Mouse (Mus musculus): ENCODE measurements at regions not wholly inside any gene's neighbourhood (a gene's known extent, or its start where the extent isn't known, plus 50 kb on each side); places are given as distances from the start of the nearest gene placed in this dataset.

DNA sequence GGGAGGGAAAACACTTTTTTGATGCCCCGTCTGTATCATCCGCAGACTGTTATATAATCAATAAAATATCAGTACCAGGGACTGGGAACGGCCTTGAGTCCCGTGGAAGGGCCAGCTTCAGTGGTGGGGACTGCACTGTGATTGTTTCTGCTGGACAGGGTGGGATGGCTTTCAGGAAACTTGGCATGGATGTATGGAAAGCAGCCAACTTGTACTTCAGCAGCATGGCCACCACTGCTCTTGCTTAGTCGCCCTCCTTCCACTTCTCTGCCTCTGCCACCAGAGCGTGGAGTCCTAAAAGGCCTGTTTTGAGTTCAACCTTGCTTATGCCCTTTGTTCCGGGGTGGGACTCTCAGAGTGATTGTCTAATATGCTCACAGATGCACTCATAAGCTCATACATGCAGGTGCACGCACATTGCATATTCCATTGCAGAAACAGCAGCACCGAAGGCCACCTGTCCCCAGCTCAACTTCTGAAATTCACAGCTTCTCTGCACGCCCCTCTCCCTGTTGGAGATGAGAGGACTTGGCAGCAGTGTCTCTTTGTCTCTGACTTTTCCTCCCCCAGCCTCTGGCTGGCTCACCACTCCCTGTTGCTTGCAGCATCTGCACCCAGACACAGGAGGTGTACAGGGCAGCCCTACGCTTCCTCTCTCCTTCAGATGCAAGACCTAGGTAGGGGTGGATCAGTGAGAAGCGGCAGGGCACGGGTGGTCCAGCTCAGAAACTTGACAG, 91.0 kb upstream of the Grik3 start:
- Histone ChIP-seq H3K4me1 (ENCODE audit: control insufficient read depth, insufficient read depth, low read length) (no peaks in the 10 kb centered on the region), H3K36me3 (ENCODE audit: control insufficient read depth, insufficient read depth, low read length) (no peaks in the 10 kb centered on the region), H3K9ac (ENCODE audit: low read depth, low read length) (no peak overlapping the region), H3K27me3 (ENCODE audit: control insufficient read depth, insufficient read depth, low read length) (no peaks in the 10 kb centered on the region), H3K27ac (replicated peaks; ENCODE audit: insufficient read depth, low read depth, low read length) (no peak overlapping the region), H3K4me3 (ENCODE audit: insufficient read depth, low read depth, low read length) (no peak overlapping the region), H3K79me2 (ENCODE audit: control insufficient read depth, insufficient read depth, low read length) (no peaks in the 10 kb centered on the region)
- 69% methylated on average over 13 of the region's 13 CpGs for WGBS
- no peak for DNase-seq (ENCODE audit: extremely low read depth, low read depth, low spot score)
- TF ChIP-seq CTCF (IDR thresholded peaks at IDR 0.05; ENCODE audit: low read depth, low read length) = no peak
- TF ChIP-seq POLR2A (IDR thresholded peaks at IDR 0.05; ENCODE audit: extremely low read depth, insufficient read depth, low read length) = no peak

- Histone ChIP-seq H3K79me2 (ENCODE audit: control insufficient read depth, insufficient read depth, low read length) (no peaks in the 10 kb centered on the region), H3K9ac (ENCODE audit: low read depth, low read length) (no peak overlapping the region), H3K36me3 (ENCODE audit: control insufficient read depth, insufficient read depth, low read length) (no peaks in the 10 kb centered on the region), H3K27me3 (ENCODE audit: control insufficient read depth, insufficient read depth, low read length) (no peaks in the 10 kb centered on the region), H3K4me1 (ENCODE audit: control insufficient read depth, insufficient read depth, low read length) (no peaks in the 10 kb centered on the region), H3K4me3 (ENCODE audit: insufficient read depth, low read depth, low read length) (no peak overlapping the region), H3K27ac (replicated peaks; ENCODE audit: insufficient read depth, low read depth, low read length) (no peak overlapping the region)
- 60% methylated on average over 12 of the region's 12 CpGs for WGBS
- DNase-seq (ENCODE audit: extremely low read depth, low read depth, low spot score) = no peak
- TF ChIP-seq POLR2A (IDR thresholded peaks at IDR 0.05; ENCODE audit: extremely low read depth, insufficient read depth, low read length) (no peak), CTCF (IDR thresholded peaks at IDR 0.05; ENCODE audit: low read depth, low read length) (no peak)
These were observed 93.5 kb upstream of the Grik3 start for GRCm38 (mm10) chr4:125397007-125397461.

- 65% methylated on average over 6 of the region's 6 CpGs for WGBS
- Histone ChIP-seq H3K27me3 (ENCODE audit: control insufficient read depth, insufficient read depth, low read length) (no peaks in the 10 kb centered on the region), H3K79me2 (ENCODE audit: control insufficient read depth, insufficient read depth, low read length) (no peaks in the 10 kb centered on the region), H3K4me1 (ENCODE audit: control insufficient read depth, insufficient read depth, low read length) (no peaks in the 10 kb centered on the region), H3K27ac (replicated peaks; ENCODE audit: insufficient read depth, low read depth, low read length) (no peak overlapping the region), H3K4me3 (ENCODE audit: insufficient read depth, low read depth, low read length) (no peak overlapping the region), H3K36me3 (ENCODE audit: control insufficient read depth, insufficient read depth, low read length) (no peaks in the 10 kb centered on the region), H3K9ac (ENCODE audit: low read depth, low read length) (no peak overlapping the region)
- TF ChIP-seq POLR2A (IDR thresholded peaks at IDR 0.05; ENCODE audit: extremely low read depth, insufficient read depth, low read length) (no peak), CTCF (IDR thresholded peaks at IDR 0.05; ENCODE audit: low read depth, low read length) (no peak)
- no peak for DNase-seq (ENCODE audit: extremely low read depth, low read depth, low spot score)
These were observed 99.2 kb upstream of the Grik3 start for GRCm38 (mm10) chr4:125391269-125391668.

DNA sequence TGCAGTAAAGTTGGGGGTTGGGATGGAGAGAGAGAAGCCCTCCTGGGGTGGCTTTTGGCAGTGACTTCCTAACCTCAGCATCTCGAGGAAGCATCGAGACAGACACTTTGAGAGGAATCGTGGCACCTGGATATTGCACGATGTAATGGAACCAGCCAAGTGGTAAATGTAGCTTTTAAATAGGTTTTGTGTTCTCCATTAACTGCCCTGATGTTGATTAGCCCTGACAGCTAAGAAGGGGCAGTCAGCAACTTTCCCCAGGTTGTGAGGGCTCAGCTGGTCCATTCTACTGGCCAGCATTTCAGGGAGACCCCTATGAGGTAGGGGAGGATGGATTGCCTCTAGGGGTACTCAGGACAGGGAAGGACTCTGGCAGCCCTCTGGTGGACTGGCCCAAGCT, 104.7 kb upstream of the Grik3 start:
- Histone ChIP-seq H3K36me3 (ENCODE audit: control insufficient read depth, insufficient read depth, low read length) (no peaks in the 10 kb centered on the region), H3K27me3 (ENCODE audit: control insufficient read depth, insufficient read depth, low read length) (no peaks in the 10 kb centered on the region), H3K9ac (ENCODE audit: low read depth, low read length) (no peak overlapping the region), H3K4me3 (ENCODE audit: insufficient read depth, low read depth, low read length) (no peak overlapping the region), H3K4me1 (ENCODE audit: control insufficient read depth, insufficient read depth, low read length) (no peaks in the 10 kb centered on the region), H3K27ac (replicated peaks; ENCODE audit: insufficient read depth, low read depth, low read length) (no peak overlapping the region), H3K79me2 (ENCODE audit: control insufficient read depth, insufficient read depth, low read length) (no peaks in the 10 kb centered on the region)
- TF ChIP-seq CTCF (IDR thresholded peaks at IDR 0.05; ENCODE audit: low read depth, low read length) = no peak
- TF ChIP-seq POLR2A (IDR thresholded peaks at IDR 0.05; ENCODE audit: extremely low read depth, insufficient read depth, low read length) = no peak
- 72% methylated on average over 4 of the region's 4 CpGs for WGBS
- no peak for DNase-seq (ENCODE audit: extremely low read depth, low read depth, low spot score)

DNA sequence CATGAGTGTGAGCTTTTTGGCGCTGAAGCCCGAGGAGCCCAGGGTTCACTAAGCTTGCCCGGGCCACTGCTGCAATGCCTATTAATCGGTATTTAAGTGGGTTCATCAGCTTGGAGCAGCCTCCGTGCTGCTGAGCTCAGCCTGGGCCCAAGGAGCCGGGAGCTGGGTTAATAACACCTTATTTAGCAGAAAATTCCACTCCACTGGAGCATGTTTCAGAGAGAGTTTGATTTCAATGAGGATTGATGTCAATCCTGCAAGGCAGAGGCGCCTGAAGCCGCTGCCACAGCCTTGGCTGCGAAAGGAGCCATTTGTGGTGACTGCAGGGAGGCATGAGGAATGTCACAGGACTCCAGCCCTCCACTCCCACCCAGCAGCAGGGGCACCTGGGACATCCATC, 126.5 kb upstream of the Grik3 start:
- 72% methylated on average over 9 of the region's 9 CpGs for WGBS
- no peaks in the 10 kb centered on the region for H3K79me2 ChIP-seq (ENCODE audit: control insufficient read depth, insufficient read depth, low read length)
- H3K27me3 ChIP-seq (ENCODE audit: control insufficient read depth, insufficient read depth, low read length) = no peaks in the 10 kb centered on the region
- H3K4me3 ChIP-seq (ENCODE audit: insufficient read depth, low read depth, low read length) = no peak overlapping the region
- H3K27ac ChIP-seq (replicated peaks; ENCODE audit: insufficient read depth, low read depth, low read length) = no peak overlapping the region
- H3K4me1 ChIP-seq (ENCODE audit: control insufficient read depth, insufficient read depth, low read length) = no peaks in the 10 kb centered on the region
- H3K9ac ChIP-seq (ENCODE audit: low read depth, low read length) = no peak overlapping the region
- TF ChIP-seq CTCF (IDR thresholded peaks at IDR 0.05; ENCODE audit: low read depth, low read length) (no peak), POLR2A (IDR thresholded peaks at IDR 0.05; ENCODE audit: extremely low read depth, insufficient read depth, low read length) (no peak)
- DNase-seq (ENCODE audit: extremely low read depth, low read depth, low spot score) = no peak
- no peaks in the 10 kb centered on the region for H3K36me3 ChIP-seq (ENCODE audit: control insufficient read depth, insufficient read depth, low read length)
